Mouse (Mus musculus) kidney, postnatal 10 days (tissue): Measurements from ENCODE around the gene Flywch2.
"Not testable (repeated sequence)": the region's sequence is repeated elsewhere in the genome, so short reads cannot be mapped to it uniquely, and the experiment has no call there.

Source experiments
- DNase-seq: peaks from one replicate; pipeline ENCODE4 v3.0.0; 2021; ENCODE audit warnings: mixed read lengths

Flywch2 gene

GRCm38 (mm10) chr17:23790269-23791078, 4.6 kb upstream of the Flywch2 start, which contains the start of gene Srrm2:
Srrm2 (plus strand) TSS chr17:23790532.
- DNase-seq, result peak; percentile 82

DNA sequence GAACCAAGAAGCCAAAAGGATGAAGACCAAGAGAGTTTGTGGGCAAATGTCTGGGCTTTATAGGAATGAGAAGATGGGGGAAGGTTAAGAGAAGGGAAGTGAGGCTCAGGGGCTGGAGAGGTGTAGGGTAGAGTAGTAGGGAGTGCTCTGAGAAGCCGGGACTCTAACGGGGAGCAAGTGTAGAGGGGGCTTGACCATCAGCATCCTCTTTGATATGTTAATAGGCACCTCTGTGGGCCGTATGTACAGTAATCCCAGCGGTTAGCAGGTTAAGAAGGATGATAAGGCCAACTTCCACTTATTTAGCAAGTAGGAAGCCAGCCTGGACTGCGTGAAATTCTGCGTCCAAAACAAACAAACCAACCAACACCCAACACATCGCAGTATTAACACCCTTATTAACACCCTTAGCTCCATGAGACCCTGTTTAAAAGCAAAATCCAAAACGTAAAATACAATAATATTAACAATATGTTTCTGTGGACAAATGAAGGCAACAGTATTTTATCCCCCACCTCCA, 3.9 kb upstream of the Flywch2 start:
- no peak for DNase-seq

- DNase-seq, result no peak
Measured at GRCm38 (mm10) chr17:23788973-23789372, 3.1 kb upstream of the Flywch2 start.

DNA sequence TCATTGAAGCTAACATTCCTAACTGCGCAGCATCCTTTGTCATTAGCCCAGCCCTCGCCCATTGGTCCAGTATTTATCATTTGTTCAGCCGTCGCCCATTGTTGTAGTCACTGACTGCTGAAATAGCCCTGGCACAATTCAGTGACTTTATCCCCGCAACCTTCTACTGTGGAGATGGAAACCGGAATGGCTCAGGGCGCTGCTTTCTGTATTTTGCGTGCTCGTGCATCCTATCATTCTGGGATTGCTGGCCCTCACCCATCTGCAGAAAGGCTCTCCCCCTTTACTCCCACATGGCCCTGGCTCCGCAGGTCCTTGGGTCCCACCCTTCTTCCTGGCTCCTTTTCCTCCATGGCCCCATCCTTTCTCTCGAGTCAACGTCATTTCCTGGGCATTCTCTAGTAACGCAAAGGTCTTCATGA, 640 bp upstream of the Flywch2 start:
- no peak for DNase-seq

DNA sequence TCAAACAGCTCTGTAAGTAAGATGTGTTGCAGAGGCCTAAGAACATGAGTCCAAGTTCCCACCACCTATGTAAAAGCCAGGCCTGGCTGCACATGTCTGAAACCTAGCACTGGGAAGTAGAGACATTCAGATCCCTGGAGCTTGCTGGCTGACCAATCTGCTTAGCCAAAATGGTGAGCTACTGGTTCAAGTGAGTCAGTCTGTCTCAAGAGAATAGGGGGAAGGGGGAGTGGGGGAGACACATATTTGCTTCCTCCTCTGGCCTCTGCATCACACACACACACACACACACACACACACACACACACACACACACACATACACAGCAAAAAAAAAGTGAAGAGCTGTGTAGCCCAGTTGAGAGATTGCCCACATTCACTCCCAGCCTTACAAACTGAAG, 2.5 kb downstream of the Flywch2 start:
- DNase-seq, result no peak

DNA sequence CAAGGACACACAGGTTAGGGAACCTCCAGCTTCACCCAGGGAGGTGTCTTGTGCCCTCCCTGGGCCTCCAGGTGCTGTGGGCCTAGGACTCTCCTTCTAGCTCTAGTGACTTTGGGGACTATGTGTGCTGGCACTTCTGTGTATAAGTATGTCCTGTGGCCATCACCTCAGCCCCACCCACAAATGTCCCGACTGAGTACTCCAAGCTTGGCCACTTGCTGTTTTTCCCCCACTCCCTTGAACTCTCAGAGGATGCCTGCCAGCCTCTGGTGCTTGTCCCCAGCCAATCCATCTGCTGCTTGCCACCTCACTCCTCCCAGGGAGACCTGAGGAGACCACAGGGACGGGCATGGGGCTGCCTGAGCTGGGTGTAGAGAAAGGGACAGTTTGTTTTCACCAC, 7.4 kb downstream of the Flywch2 start:
- no peak for DNase-seq

GRCm38 (mm10) chr17:23777141-23777540, 8.7 kb downstream of the Flywch2 start:
- DNase-seq, result no peak

DNA sequence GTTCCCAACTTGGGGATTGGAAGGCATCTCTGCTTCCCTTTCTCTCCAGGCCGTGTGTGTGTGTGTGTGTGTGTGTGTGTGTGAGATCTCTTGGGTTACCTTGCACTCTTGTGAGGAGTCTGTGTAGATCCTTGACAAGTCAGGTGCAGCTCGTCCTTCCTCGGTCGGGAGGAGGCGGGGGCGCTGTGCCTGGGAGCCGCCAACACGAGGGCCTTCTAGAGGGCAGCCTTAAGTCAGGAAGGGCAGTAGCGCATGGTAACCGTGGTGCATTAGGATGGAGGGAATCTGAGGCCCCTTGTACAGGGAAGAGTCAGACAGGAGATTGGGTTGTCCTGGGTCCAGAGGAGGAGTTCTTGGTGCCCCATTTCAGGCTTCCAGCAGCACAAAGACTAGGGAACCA, 9.7 kb downstream of the Flywch2 start:
- DNase-seq, result no peak

DNA sequence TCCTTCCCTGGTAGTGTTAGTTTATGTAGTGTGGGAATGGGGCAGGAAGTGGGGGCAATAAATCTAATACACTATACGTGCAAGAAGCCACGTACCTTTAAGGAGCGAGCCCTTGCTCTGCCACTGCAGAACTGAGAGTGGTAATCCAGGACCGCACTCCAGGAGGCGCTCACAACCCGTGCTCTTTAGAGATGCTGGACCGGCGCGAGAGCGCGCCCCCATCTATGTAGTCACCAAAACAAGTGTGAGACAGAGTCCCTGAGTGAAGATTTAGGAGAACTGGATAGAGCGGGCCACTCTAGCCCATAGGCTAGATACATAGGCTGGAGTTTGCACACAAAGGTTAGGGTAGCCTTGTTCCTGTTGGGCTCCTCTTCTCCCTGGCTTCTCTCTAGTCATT, 11.8 kb downstream of the Flywch2 start:
- peak; percentile 92 for DNase-seq

GRCm38 (mm10) chr17:23773676-23774075, 12.2 kb downstream of the Flywch2 start:
- DNase-seq, result no peak

- DNase-seq, result not testable (repeated sequence)
Measured at GRCm38 (mm10) chr17:23772219-23772556, 13.7 kb downstream of the Flywch2 start.

DNA sequence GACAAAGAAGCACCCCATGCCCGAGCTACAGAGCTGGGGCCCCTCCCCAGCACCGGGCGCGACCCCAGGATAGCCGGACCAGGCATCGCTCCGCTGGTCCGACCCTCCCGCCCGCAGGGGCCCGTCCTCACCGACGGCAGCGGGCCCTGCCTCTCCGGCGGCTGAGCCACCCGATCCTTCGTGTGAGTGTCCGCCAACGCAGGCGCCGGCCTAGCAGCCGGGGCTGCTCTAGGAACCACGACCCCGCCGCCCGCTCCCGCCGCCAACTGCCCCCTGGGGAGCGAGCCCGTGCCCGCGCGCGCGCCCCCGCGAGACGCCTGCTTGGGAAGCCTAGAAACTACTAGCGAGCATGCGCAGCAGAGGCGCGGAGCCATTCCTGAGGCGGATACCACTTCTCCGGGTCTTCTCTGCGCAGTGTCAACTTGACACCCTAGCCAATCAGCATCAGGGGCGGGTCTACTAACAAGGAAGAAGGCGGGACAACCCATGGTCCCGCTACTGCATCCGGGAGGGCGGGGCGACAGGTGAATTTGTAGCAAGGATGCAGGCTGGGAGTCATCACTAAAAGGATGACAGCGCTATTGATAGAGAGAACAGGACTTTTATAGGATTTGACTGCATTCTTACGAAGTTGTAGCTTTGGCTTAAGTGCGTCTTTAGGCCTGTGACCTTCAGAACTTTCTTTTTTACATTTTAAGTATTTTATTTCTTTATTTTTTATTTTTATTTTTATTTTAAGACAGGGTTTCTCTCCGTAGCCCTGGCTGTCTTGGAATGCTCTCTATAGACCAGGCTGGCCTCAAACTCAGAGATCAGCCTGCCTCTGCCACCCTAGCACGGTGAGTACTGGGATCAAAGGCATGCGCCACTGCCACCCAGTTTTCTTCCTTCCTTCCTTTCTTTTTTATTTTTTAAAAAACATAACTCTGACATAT, 14.3 kb downstream of the Flywch2 start, which contains the start of gene Flywch1:
Gene Flywch1, minus strand, starts transcription at position 319 of the 935 bp plus-strand sequence.
- DNase-seq, result peak; percentile 99

DNA sequence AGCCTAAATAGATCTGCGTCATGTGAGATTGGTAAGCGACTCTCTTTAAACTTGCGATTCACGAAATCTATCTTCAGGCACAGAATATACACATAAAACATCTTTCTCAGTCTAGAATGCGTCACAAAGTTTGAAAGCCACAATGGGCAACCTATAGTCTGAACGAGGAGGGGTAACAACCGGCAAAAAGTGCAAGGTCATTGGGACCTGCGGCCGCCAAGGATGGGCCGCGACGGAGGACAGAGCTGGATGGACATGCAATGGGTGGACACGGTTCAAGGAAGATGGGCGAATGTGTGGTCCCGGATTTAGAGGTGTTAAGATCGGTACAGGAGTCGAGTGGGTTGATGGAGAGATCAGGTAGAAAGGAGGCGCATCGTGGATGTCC, 15.0 kb downstream of the Flywch2 start:
- DNase-seq, result no peak

GRCm38 (mm10) chr17:23770493-23770892, 15.4 kb downstream of the Flywch2 start:
- no peak for DNase-seq

- no peak for DNase-seq
Measured at GRCm38 (mm10) chr17:23762976-23763375, 22.9 kb downstream of the Flywch2 start.

- DNase-seq, result no peak
Measured at GRCm38 (mm10) chr17:23761155-23761554, 24.7 kb downstream of the Flywch2 start.

DNA sequence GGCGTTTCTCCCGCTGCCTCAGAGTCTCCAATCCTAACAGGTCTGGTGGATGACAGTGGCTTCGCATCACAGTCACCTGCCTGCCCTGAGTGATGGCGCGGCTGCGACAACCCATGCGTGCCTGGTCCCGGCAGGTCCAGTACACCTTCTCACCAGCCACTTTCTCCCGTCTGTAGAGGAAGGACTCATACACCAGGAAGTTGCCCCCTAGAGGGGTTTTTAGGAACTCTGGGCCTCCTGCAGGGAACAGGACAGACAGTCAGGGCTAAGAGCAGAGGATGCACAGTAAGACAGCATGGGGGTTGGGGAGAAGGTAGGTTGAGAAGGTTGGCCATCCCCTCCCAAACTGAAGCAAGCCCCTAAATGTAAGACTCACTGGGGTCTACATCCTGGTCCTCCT, 25.6 kb downstream of the Flywch2 start:
- DNase-seq, result no peak

- no peak for DNase-seq
Measured at GRCm38 (mm10) chr17:23758801-23759200, 27.1 kb downstream of the Flywch2 start.

- DNase-seq, result no peak
Measured at GRCm38 (mm10) chr17:23757581-23757980, 28.3 kb downstream of the Flywch2 start.

DNA sequence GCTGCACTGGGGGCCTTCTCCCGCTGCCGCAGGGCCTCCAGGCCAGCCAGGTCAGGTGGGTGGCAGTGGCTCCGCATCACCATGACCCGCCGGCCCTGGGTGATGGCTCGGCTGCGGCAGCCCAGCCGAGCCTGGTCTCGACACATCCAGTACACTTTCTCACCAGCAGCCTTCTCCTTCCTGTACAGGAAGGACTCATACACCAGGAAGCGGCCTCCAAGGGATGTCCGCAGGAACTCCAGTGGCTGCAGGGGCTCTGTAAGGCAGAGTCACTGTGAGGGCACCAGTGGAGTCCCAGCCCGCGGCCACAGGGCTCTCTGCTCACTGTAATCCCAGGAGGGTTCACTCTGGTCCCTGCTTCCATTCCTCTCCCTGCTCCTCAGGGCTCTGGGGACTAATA, 30.2 kb downstream of the Flywch2 start:
- DNase-seq, result peak; percentile 68

DNA sequence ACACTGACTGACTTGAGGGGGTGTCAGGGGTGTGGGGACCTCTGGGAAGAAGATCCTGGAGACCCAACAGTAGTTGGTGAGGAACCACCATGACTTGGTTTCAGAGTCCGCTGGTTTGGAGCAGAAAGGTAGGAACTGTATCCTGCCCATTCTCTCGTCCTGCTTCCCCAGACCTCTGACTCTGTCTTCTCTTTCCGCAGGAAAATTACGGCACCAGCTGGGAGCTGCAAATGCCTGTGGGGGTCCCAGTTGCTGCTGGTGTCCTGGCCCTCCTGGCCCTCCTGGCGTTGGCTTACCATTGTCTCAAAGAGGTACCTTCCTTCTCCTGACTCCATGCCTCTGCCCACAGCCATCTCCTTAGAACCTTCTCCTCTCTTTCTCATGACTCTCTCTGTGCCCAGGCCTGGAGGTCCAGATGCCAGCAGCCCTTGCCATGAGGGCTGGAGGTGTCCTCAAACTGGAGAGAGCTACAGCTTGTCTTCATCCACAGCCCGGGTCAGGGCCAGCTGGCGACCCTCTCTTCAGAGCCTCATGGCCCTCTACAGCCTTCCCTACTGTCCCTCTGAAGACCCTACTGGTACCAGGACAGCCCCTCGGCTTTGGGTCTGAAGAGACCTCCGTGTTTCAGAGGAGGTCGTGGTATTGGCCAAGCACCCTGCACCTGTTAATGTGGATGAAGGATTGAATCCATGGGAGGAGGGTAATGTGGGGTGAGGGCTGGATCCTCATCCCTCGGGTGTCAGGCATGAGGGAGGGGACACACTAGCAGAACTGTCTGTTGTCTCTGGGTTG, 36.3 kb downstream of the Flywch2 start:
- no peak for DNase-seq

- peak; percentile 84 for DNase-seq
Measured at GRCm38 (mm10) chr17:23748631-23749391, 37.1 kb downstream of the Flywch2 start.
